Mouse (Mus musculus) liver, adult 2 months (tissue): ENCODE measurements around the gene Cops8. TPM values are rescaled to one million over a fixed set of nuclear protein-coding genes. Genes with fewer than 3 reads are reported as not detected.

Source experiments
- DNase-seq: peaks from one replicate; pipeline ENCODE4 v3.0.0-alpha.2; 2011; ENCODE audit warnings: low read depth, low spot score; ENCODE audit errors: extremely low read depth
- H3K27ac ChIP-seq: fragments of 200-500 bp; replicated peaks from 2 replicates; pipeline ENCODE4 v1.5.1; 2012; ENCODE audit warnings: low read depth, mild to moderate bottlenecking, control low read depth, inconsistent platforms, low read length; ENCODE audit not compliant: insufficient read depth
- H3K27me3 ChIP-seq: fragments of 200-500 bp; 2 replicates; pipeline ENCODE4 v1.6.1; 2012; ENCODE audit warnings: mild to moderate bottlenecking, moderate library complexity, low read length, inconsistent platforms; ENCODE audit not compliant: control insufficient read depth, insufficient read depth
- H3K36me3 ChIP-seq: fragments of 200-500 bp; 2 replicates; pipeline ENCODE4 v1.6.1; 2012; ENCODE audit warnings: low read length, inconsistent platforms; ENCODE audit not compliant: control insufficient read depth, insufficient read depth
- H3K4me1 ChIP-seq: fragments of 200-500 bp; 2 replicates; pipeline ENCODE4 v1.6.1; 2011; ENCODE audit warnings: low read length; ENCODE audit not compliant: control insufficient read depth, insufficient read depth
- H3K4me3 ChIP-seq: fragments of 200-500 bp; 2 replicates; pipeline ENCODE4 v1.5.1; 2011; ENCODE audit warnings: low read depth, mild to moderate bottlenecking, control low read depth, low read length, moderate library complexity; ENCODE audit not compliant: insufficient read depth
- H3K79me2 ChIP-seq: fragments of 200-500 bp; 2 replicates; pipeline ENCODE4 v1.6.1; 2012; ENCODE audit warnings: inconsistent platforms, mild to moderate bottlenecking, low read length, moderate library complexity; ENCODE audit not compliant: control insufficient read depth, insufficient read depth
- H3K9ac ChIP-seq: fragments of 200-500 bp; 2 replicates; pipeline ENCODE4 v1.6.1; 2012; ENCODE audit warnings: low read depth, mild to moderate bottlenecking, control low read depth, inconsistent platforms, low read length
- CTCF ChIP-seq: fragments of 200-500 bp; IDR thresholded peaks from 2 replicates; pipeline ENCODE4 v1.5.1; 2011; ENCODE audit warnings: low read depth, low read length, control low read depth
- POLR2A ChIP-seq: fragments of 200-500 bp; IDR thresholded peaks from 2 replicates; pipeline ENCODE4 v1.6.1; 2011; ENCODE audit warnings: low read length, control low read depth; ENCODE audit not compliant: insufficient read depth; ENCODE audit errors: extremely low read depth
- WGBS: fragments of 180-500 bp; shearing (Covaris S2); methylation state at CpG from one replicate; pipeline ENCODE4 v1.1.7; 2018; 5-methylcytosine and 5-hydroxymethylcytosine counted together
- polyA plus RNA-seq: library from polyadenylated mRNA; depleted of rRNA; stranded (reverse); fragments of >200 nt; gene quantifications from 2 replicates; pipeline ENCODE4 v1.2.3, GENCODE M21; 2012; rRNA removed
- total RNA-seq: library from RNA; depleted of rRNA; stranded (reverse); fragments of >200 nt; gene quantifications from 2 replicates; pipeline ENCODE4 v1.2.3, GENCODE M21; 2014; rRNA removed

Cops8 gene
- total and polyA plus RNA-seq, 2 experiments, result 19.4 to 21.7 TPM

DNA sequence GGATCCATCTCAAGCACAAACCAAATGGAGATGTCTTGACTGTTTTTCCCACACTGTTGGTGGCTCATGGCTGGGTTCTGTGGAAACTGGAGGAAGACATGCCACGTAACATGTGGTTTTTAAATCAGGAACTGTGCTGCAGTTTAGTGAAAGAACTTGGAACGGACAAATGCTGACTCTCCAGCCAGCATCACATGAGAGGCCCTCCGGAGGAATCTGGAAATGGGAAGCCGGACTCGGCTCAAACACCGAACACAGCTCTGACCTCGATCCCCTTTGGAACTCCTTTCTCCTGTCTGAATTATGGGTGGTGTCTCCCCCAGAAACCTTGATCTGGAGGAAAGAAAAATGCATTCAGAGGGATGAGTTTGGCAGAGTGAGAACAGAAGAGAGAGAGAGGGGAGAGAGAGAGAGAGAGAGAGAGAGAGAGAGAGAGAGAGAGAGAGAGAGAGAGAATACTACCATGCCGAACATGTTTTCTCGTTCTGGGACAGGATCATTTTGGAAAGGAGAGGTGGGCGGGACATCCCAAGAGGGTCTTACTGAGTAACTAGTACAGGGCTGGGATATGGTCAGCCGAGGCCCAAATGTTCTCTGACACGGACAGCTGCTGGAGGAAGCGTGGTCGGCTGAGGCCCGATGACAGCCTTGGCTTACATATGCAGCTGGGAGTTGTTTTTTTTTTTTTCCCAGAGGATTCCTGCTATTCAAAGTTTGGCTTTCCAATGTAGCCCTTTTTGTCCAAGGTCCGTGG is 53.9 kb downstream of the Cops8 start:
- WGBS, result 83% methylated on average over 16 of the region's 16 CpGs
- TF ChIP-seq CTCF (no peak), POLR2A (no peak)
- Histone ChIP-seq H3K79me2 (no peaks in the 10 kb centered on the region), H3K9ac (no peak overlapping the region), H3K36me3 (no peaks in the 10 kb centered on the region), H3K27me3 (no peaks in the 10 kb centered on the region), H3K27ac (no peak overlapping the region), H3K4me3 (no peak overlapping the region), H3K4me1 (no peaks in the 10 kb centered on the region)
- DNase-seq, result no peak

DNA sequence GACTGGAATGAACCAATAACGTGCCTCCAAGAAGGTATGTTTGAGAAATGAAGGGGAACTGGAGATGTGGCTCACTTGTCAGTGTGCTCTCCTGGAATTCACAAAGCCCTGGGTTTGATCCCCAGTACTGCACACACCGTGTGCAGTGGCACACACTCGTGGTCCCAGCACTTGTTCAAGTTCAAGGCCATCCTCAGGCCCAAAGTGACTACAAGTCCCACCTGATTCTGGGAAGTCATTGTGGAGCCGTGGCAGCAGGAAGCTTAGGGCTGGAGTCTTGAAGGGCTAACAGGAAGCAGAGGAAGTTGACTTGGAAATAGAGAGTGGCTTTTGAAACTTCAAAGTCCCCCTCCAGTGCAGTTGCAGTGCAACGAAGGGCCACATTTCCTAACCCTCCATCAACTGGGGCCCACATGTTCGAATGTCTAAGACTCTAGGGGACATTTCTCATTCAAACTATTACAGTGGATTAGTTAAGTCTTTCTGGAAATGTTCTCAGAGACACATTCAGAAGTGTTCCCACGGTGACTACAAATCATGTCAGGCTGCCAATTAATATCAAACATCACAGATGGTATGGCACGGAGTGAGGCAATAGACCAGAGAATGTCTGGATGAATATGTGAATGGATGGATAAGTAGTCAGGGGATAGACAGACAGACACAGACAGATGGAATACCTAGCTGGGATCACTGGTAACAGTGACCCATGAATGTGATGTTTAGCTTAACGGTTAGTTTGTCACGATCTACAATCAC is 54.7 kb downstream of the Cops8 start:
- no peaks in the 10 kb centered on the region for H3K4me1 ChIP-seq
- no peak overlapping the region for H3K4me3 ChIP-seq
- no peak for DNase-seq
- H3K36me3 ChIP-seq, result no peaks in the 10 kb centered on the region
- WGBS, result 67% methylated on average over 10 of the region's 10 CpGs
- H3K27me3 ChIP-seq, result no peaks in the 10 kb centered on the region
- TF ChIP-seq POLR2A (no peak), CTCF (no peak)
- H3K27ac ChIP-seq, result no peak overlapping the region
- no peaks in the 10 kb centered on the region for H3K79me2 ChIP-seq
- no peak overlapping the region for H3K9ac ChIP-seq

DNA sequence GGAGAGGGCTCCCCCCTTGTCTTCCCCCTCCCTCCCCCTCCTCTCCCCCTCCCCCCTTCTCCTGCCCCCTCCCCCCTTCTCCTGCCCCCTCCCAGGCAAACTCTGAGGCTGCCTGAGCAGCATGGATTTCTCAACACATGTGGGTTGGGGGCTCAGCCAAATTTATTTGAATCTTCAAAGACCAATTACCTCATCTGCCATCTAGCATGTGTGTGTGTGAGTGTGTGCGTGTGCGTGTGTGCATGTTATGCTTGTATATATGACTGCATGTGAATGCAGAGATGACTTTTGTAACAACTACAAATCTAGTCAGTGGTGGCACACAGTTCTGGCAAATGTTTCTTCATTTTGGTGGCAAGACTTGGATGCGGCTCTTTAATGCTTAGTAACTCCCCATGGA is 55.8 kb downstream of the Cops8 start:
- TF ChIP-seq CTCF (no peak), POLR2A (no peak)
- no peak overlapping the region for H3K4me3 ChIP-seq
- 98% methylated on average over 3 of the region's 3 CpGs for WGBS

GRCm38 (mm10) chr1:90660150-90660549 is 57.4 kb downstream of the Cops8 start:
- H3K4me1 ChIP-seq, result 0 out of 2 replicates have a peak, but pooled peaks cover 3% of the 10 kb centered on the region
- WGBS, result 81% methylated on average over 7 of the region's 7 CpGs

More for the DNA sequence above, 55.8 kb downstream of the Cops8 start:
- no peak overlapping the region for H3K27ac ChIP-seq
- no peak for DNase-seq
- no peak overlapping the region for H3K9ac ChIP-seq
- H3K4me1 ChIP-seq, result 0 out of 2 replicates have a peak, but pooled peaks cover 3% of the 10 kb centered on the region
- H3K36me3 ChIP-seq, result no peaks in the 10 kb centered on the region
- no peaks in the 10 kb centered on the region for H3K79me2 ChIP-seq
- no peaks in the 10 kb centered on the region for H3K27me3 ChIP-seq

DNA sequence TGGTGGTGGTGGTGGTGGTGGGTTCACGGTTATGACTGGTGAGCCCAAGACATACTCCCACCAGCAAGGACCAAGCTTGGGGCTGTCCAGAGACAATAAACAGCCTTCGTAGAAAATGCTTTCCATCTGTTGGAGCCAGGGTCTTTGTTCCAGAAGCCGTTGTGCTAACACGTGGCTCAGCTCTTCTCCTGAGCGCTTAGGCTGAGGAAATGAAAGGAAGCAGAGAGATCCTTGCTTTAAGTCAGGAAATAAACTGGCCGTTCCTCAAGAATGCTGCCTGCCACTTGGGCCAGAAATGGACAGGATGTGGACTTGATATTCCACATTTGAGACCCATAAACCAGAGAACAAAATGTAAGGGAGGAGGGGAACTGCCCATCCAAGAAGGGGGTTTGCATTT is 59.7 kb downstream of the Cops8 start:
- Histone ChIP-seq H3K79me2 (no peaks in the 10 kb centered on the region), H3K27me3 (no peaks in the 10 kb centered on the region; the same call in 1 of the 2 replicates), H3K4me1 (0 out of 2 replicates have a peak, but pooled peaks cover 3% of the 10 kb centered on the region), H3K36me3 (no peaks in the 10 kb centered on the region), H3K4me3 (no peak overlapping the region), H3K27ac (no peak overlapping the region), H3K9ac (no peak overlapping the region)
- DNase-seq, result peak; percentile 35
- TF ChIP-seq CTCF (no peak), POLR2A (no peak)
- 70% methylated on average over 6 of the region's 6 CpGs for WGBS

More at GRCm38 (mm10) chr1:90660150-90660549, 57.4 kb downstream of the Cops8 start:
- H3K27me3 ChIP-seq, result no peaks in the 10 kb centered on the region
- H3K79me2 ChIP-seq, result no peaks in the 10 kb centered on the region
- TF ChIP-seq POLR2A (no peak), CTCF (no peak)
- no peak overlapping the region for H3K4me3 ChIP-seq
- no peak for DNase-seq
- H3K9ac ChIP-seq, result no peak overlapping the region
- no peaks in the 10 kb centered on the region for H3K36me3 ChIP-seq
- H3K27ac ChIP-seq, result no peak overlapping the region

Other genes starting within 250 kb of the Cops8 start
- 5.5 and 9.9 TPM in 2 replicates for gene Col6a3, start 241.0 kb downstream of the Cops8 start, total RNA-seq
- gene Col6a3, start 241.0 kb downstream of the Cops8 start, polyA plus RNA-seq, result 1.6 and 2.1 TPM in 2 replicates